Mouse (Mus musculus): ENCODE measurements around the gene 4933434E20Rik.
A peak's percentile ranks its signal among the peaks of the same experiment; 100 is the strongest.

4933434E20Rik gene

DNA sequence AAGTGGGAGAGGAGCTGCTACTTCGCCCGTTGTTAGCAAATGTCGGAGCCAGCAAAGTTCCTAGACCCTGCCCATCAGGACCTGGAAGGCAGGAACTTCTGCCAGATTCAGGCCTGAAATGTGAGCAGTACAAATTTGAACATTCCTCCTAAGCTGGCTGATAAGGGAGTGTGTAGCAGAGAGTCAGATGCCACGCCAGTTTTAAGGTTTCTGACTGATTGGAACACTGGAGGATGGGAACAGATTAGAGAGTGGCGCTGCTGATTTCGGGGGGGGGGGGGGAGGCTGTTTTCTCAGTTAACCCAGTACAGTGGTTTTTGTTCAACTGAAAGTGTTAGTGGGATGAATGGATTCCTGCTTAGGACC lies 29.0 kb downstream of the 4933434E20Rik start:
- DNase-seq (ENCODE audit: low spot score in 2 of 2) = no peak

DNA sequence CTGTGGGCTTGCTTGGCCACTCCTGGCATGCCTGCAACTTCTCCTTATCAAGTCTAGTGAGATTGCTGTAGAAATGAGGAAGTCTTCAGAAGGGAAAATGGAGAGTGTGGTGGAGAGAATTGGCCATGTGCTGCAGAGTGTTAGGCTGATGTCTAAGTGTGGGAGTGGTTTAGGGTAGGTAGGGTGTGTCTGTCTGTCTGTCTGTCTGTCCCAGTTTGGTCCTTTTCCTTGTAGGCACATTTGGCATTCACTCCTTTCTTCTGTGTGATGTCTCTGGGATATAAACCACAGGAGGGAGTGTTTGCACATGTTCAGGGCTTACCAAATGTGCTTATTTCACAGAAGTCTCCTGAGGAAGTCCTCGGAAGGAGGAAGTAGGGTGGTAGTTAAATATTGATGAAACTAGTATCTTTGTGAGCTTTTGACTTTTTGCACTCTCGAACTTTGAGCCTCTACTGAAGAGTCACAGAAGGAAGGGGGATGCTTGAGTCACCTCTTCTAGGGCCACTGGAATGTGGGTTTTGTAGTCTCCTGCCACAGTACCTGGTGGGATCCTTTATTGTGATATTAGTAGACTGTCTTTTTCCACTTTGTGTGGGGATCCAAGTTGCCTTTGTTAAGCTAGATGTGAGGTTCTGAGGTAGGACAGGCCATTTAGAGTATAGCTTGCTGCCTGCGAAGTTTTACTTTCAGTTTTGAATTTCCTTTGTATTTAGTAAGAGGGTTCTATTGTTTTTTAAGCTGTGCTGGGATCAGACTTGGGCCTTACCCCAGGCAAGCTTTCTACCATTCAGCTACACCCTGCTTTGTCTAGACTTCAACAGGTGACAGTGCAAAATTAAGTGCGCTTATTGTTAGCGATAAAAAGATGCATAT lies 30.2 kb downstream of the 4933434E20Rik start:
- DNase-seq (ENCODE audit: low spot score in 2 of 2) = peak; percentile 44 to 59

DNA sequence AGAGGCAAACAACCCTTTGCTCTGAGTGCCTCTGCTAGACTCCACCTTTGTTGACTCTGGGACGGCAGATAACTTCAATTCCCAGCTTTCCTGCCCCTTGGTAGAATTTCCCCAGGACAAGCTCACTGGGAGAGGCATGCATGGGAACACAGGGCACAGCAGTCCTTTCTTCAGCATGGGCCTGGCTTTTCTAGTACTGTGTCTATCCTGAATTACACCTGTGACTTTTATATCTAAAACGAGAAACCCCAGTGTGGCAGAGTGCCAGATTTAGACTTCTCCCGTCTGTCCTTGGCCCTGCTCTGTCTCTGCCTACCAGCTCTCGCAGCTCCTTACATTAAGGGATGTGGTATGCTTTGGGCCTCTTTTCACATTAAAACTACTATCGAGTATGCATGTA lies 31.6 kb downstream of the 4933434E20Rik start:
- peak in 1 of 2 experiments; percentile 30 for DNase-seq (ENCODE audit: low spot score in 2 of 2)

DNA sequence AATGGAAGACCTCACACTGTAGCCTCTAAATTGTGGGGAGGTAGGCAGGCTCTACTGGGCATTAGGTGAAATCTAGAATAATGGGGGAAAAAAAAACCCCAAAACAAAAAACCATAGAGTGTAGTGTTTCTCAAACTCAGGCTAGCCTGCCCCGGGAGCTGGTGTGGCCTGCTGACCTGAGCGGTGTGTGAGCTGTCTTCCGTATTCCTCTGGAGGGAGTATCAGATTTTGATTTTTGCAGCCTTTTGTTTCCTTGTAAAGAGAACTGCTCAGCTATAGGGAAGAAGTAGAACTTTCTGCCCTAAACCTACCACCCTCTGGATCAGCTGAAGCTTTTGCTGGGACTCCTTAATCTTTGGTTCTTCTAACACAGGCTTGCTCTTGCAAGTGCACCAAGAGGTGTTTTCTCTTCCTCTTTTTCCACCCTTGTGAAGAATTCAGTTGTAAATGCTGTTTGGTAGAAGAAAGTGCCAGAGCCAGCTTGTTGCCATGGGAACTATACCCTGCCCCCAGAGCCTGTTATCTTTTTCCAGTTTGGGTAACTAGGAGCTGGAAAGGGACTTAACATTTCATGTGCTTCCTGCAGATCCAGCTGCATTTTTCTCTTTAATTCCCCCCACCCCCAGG lies 32.4 kb downstream of the 4933434E20Rik start:
- DNase-seq (ENCODE audit: low spot score in 2 of 2) = peak; percentile 30 to 43

DNA sequence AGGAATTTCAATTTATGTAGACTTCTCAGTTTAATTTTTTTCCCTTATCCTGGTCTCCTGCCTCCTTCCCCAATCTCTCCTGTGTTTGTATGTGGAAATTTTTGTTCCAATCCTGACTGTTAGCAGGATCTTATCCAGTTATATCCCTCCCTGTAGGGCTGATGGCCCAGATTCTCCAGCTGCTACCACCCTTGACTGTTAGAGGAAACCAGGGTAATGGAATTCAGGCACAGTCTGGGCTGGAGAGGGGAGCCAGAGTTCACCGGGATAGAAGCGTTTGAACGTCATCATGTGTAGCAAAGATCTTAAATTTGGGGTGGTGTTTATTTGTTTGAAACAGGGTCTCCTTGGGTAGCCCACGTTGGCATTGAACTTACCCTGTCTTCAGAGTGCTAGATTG lies 33.4 kb downstream of the 4933434E20Rik start:
- no peak for DNase-seq (ENCODE audit: low spot score in 2 of 2)

DNA sequence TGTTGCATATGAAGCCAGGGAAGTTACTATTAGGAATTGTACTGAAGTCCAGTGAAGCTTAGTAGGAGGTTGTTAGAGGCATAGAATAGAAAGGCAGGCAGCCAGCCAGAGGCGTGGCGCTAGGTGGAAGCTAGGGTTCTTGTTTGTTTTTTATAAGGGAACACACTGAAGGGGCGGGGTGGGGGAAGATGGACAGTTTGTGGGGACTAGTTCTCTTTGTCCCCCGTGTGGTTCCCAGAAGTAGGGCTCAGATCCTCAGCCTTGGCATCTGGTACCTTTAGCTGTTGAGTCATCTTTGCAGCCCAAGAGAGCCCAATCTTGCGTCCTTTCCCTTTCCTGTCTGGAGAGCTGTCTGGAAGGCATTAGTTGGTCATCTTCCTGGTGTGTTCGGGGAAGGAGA lies 33.8 kb downstream of the 4933434E20Rik start:
- DNase-seq (ENCODE audit: low spot score in 2 of 2) = no peak

DNA sequence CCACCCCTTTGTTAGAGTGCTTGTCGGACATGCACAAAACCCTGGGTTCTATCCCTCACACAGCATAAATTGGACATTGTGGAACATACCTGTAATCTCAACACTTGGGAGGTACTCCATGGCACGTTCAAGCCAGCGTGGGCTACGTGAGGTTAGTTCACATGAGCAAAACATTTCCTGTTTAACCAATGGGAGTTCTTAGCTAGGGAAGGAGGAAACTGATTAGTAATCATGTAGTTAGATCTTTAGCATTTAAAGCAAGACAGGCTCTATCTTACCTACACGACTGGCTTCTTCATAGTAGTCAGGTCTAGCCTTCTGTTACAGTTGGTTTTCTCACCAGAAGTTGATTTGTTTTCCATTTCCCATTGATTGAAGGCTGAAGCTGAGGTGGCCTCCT lies 34.6 kb downstream of the 4933434E20Rik start:
- no peak for DNase-seq (ENCODE audit: low spot score in 2 of 2)

DNA sequence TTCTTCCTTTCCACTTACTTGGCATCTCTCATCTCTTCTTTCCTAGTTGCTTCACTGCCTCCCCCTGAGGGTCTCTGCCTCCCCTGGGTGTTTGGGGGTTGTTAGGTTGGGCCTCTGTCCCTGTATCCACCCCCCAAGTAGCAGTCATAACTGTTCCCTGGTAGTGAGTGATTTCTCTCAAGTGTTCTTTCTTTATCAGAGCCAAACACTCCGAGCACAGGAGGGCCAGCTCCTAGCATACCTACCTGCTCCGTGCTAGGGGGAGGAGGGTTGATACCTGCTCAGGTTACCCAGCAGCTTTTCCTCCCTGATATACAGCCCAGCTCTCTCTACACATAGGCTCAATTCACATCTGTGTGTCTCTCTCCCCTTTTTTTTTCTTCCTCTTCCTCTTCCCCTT lies 37.2 kb downstream of the 4933434E20Rik start:
- DNase-seq (ENCODE audit: low spot score in 2 of 2) = no peak

DNA sequence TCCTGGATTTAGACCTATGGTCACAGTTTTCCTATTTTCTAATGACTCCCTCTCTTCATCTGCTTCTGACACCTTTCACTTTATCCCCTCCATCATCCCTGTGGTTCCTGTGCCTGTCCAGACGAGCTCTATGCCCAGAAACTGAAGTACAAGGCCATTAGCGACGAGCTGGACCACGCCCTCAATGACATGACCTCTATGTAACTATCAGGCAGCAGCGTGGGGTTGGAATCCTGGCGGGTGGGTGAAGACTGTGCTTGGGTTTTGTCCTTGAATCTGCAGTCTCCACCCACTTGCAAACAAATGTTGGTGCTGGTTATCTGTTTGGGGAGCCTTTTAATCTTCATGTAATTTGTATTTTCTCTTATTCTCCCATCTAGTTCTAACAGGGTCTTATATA lies 39.5 kb downstream of the 4933434E20Rik start:
- no peak for DNase-seq (ENCODE audit: low spot score in 2 of 2)

DNA sequence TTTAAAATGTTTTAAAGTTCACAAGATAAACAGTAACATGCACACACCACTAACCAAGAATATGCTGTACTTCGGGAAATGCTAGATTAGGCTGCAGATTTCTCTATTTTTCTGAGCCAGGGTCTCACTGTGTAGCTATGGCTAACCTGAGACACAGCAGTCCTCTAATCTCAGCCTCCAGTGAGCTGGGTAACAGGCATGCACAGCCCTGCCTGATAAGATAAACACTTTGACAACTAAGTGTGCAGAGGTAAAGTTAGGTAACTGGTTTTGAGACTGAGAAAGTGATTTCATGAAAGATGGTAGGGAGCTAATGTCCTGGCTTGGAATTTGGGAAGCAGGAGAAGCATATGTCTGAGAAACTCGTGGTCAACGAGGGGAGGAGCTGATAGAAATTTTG lies 43.0 kb downstream of the 4933434E20Rik start:
- no peak for DNase-seq (ENCODE audit: low spot score in 2 of 2)

DNA sequence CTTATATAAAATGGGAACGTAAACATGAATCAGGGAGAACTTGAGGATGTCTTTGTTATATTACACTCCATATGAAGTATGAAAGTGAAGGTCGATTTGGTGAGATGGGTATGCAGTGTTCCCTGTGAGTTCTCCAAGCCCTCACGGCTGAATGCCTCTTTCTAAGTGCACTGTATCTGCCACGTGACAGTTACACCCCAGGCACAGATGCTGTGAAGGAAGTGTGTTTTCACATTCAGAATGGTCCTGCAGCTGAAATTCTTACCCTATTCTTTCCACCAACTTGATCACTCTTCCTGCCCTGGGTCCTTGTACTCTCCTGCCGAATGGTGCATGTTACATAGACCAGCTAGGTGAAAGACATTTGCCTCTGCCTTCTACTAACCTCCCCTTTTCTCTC lies 46.5 kb downstream of the 4933434E20Rik start:
- DNase-seq (ENCODE audit: low spot score in 2 of 2) = no peak

DNA sequence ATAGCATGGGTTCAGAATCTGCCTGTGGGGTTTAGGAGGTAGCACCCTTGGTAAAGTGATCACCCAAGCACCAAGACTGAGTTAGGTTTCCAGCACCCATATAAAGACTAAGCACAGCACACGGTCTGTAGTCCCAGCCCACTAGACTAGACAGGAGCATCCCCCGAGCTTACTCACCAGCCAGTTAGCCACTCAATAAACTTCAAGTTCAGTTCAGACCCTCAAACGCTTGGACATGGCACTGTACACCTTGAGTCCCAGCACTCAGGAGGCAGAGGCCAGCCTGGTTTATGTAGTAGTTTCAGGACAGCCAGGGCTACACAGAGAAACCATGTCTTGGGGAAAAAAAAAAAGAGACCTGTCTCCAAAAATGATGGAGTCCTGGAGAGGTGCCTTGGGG lies 49.6 kb downstream of the 4933434E20Rik start:
- DNase-seq (ENCODE audit: low spot score in 2 of 2) = no peak

DNA sequence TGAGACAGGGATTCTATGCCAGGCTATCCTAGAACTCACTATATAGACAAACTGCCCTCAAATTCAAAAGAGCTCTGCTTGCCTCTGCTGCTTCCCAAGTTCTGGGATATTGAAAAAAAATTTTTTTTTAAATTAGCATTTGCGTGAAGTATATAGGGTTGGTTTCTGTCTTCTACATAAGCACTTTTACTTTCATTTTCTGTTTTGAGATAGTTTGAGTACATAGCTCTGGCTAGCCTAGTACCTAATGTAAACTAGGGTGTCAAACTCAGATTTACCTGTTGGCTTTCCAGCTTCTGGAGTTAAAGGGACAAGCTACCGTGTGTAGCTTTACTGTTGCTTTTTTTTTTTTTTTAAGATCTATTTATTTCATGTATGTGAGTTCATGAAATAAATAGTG lies 50.2 kb downstream of the 4933434E20Rik start:
- DNase-seq (ENCODE audit: low spot score in 2 of 2) = no peak

DNA sequence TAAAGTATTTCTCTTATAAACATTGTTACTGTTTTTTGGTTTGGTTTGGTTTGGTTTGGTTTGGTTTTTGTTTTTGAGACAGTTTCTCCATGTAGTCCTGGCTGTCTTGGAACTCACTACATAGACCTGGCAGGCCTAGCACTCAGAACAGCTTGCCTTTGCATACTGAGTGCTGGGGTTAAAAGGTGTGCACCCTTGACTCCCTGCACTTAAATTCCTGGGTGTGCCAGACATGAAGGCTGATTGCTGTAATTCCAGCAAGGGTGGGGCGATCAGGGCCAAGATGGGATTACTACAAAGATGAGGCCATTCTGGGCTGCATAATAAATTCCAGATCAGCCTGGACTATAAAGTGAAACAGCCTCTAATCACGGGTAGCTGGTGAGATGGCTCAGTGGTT lies 50.8 kb downstream of the 4933434E20Rik start:
- DNase-seq (ENCODE audit: low spot score in 2 of 2) = no peak

DNA sequence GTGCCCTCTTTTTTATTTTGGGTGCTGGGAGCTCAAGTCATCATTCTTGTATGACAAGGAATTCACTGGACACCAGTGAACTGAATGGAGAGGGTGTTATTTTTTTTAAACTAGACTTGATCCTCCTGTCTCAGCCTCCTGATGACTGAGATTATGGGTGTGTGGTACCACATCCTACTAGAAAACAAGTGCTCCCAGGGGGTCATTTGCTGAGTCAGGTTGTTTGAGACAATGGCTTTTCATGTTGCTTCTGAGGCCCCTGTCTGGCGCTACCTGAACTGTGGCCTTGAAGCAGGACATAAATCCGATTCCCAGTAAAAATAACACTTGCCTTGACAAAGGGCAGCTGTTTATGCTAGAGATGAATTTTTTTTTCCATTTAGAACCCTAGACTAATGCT lies 51.7 kb downstream of the 4933434E20Rik start:
- DNase-seq (ENCODE audit: low spot score in 2 of 2) = no peak

DNA sequence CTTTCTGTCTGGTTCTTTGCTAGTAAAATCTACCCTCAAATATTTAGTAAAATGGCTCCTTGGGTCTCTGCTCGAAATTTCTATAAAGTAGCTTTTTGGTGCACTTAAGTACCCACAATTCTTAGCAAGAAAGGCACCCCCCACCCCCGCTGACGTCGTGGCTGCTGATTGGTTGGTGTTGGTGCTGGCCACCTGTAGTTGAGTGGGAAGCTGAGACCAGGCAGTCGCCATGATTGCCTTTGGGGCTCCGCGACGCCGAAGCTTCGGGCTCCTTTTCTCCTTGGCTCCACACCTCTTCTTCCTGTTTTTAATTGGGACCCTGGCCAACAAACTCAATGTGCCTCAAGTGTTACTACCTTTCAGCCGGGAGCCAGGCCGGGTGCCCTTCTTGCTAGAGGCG lies 52.5 kb downstream of the 4933434E20Rik start, which contains the start of gene Nup210l:
Gene Nup210l (plus strand): TSS at position 195 of the 400 bp plus-strand sequence.
- no peak for DNase-seq (ENCODE audit: low spot score in 2 of 2)

DNA sequence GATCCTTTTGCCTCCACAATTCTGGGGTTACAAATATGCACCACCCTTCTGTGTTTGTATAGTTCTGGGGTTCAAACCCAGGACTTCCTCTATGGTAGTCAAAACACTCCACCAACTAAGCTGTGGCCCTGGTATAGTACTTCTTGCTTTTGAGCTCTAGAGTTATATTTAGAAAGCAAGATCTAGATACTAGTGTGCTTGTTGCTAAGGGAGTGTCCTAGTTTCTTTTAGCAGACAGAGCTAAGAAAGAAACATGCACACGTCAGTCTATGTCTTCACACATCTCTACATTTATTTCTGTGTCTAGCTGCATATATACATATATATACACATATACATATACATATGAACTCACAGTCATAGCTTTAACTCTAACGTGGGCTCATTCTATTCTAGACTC lies 60.3 kb downstream of the 4933434E20Rik start:
- peak; percentile 52 to 55 for DNase-seq (ENCODE audit: low spot score in 2 of 2)

DNA sequence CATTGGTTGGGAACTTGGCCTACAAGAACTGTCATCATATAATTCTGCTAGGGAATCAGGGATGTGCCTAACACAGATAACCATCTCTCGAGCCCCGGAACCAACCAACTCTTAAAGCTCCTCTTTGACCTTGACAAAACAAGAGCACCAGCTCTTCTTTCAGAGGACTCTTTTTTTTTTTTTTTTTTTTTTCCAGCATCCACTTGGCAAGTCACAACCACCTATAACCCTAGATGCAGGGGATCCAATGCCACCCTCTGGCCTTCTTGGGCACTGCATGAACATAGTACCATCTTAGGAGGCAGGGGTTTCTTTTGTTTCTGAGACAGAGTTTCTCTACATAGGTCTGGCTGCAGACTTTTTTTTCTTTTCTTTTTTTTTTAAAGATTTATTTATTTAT lies 62.9 kb downstream of the 4933434E20Rik start:
- peak in 1 of 2 experiments; percentile 34 for DNase-seq (ENCODE audit: low spot score in 2 of 2)

DNA sequence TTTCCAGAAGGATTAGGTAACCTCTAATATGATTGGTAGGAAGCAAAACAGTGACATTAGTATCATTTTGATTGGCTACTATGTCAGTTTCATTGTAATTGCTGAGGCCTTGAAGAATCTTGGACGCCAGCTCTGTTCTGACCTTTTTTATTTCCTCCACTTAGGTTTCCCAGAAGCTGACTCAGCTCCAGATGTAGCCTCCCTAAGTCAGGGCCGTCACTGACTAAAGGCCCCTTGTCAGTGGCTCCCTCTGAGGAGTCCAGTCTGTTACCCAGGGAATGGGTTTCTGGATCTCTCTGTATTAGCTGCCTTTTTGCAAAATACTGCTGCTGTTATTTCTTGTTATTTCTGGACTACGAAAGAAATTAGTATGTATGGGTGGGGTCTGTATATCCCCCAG lies 64.1 kb downstream of the 4933434E20Rik start:
- DNase-seq (ENCODE audit: low spot score in 2 of 2) = no peak

Data from spleen, postnatal 36 days (tissue).